Mouse (Mus musculus): ENCODE results near the gene Pou2f2.

The Pou2f2 gene

DNA sequence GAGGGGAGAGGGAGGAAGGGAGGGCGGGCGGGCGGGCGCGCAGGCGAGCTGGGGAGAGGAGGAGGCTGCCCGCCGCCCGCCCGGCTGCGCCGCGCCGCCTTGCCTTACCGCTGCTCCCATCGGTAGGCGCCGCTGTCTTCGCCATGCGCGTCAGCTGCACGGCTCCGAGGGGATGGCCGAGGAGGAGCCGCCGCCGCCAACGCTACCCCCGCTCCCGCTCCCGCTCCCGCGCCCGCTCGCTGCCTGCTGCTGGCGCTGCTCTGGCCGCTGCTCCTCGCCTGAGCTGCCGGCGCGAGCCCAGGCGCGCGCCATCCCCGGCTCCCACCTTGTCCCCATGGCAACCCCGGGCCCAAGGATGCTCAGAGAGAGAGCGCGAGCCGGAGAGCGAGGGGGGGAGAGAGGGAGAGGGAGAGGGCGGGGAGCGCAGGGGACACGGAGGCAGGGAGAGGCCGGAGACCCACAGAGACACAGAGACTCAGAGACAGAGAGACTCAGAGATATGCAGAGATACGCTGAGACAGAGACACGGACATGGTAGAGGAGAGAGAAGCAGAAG is at the start of gene Pou2f2:
TSS of gene Pou2f2 (minus strand) at position 121 of the 556 bp plus-strand sequence.
- DNase-seq = peak; percentile 91 to 92

DNA sequence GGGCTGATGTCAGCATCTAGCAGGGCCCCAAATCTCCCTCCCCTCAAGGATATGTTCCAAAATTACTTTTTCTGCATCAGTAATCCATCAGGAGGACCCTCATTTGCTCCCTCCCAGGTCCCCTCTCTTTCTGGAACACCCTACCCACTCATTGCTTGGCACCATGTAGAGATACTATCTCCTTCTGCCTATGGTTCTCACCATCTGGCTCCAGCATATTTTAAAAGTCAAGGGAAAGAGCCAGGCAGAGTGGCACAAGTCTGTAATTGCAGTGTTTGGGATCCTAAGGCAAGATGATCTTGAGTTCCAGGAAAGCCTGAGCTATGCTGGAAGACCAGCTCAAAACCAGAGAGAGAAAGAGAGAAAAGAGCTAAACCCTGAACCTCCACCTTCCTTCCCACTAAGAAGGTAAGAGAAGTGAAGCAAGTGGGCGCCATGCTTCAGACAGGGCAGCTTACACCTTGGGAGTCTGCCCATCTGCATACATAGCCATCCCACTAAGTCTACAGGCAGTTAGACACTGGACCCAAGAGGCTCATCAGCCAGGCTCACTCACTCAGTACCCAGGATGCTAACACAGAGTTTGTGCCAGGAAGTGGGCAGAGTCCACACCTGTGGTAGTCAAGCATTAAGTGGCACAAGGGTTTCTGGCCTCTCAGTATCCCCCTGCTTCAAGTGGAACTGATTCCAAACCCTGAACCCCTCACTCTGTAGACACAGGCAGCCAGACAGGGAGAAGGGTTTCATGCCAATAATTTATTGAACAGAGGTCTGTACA is 48.2 kb upstream of the Pou2f2 start:
- no peak for DNase-seq

DNA sequence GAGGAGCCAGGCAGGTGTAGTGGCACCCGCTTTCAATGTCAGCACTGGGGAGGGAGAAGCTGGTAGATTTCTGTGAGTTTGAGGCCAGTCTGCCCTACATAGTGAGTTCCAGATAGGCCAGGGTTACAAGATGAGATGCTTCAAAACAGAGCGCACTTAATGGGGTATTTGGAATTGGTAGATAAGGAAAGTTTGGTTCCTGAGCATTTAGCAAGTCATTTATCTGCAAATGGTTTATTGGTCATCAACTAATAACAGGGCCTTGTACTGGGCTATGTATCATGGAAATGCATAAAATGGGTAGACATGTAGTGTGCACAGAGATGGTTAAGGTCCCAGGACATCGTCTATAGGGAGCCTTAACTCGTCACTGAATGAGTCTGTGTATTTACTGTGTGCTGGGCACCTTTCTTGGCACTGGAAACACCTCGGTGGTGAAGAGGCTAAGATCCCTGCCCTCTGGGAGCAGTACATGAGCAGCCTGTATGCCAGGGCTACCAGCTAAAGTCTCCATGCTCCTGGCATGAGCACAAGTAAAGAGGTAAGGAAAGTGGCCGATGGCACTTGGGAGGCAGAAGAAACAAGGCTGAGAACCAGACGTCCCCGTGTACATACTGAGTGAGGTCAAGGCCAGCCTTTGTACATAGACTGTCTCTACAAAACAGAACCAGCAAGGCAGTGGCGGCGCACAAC is 42.9 kb upstream of the Pou2f2 start:
- DNase-seq = no peak

DNA sequence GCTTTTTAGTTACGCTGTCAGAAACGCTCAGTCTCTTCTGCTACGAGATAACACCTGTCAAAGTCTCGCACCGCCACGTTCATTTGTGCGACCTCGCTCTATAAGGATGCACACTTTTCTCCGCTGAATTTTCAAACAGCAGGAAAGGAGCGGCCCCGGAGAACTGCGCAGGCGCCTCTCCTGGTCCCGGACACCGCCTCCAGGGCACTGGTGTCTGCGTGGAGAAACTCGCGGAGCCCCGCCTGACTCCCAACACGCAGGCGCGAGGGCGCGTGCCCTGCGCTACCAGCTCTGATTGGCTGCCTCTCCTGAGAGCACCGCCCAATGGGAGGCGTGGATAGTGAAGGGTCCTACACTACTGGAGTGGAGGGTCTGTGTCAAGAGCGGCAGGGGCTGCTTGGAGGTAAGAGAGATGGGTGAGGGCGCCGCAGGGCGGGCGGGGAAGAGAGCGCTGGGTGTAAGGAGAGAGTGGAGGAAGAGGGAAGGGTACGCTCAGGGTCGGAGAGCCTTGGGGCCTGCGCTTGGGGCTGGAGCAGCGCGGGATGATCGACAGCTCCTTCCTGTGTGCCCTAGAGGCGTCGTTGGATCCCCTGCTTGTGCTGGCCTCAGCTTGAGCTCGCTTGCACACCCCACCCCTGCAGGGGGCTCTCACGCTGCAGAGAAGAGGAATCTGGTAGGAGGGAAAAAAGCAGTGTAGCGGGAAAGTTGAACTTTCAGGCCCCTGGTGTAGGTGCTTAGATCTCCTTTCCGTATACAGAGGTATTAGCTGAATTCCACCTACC is 41.8 kb upstream of the Pou2f2 start, which contains the start of gene Zfp526:
TSS of gene Zfp526 (plus strand) at position 324 of the 782 bp plus-strand sequence.
- DNase-seq = peak; percentile 96 to 98

DNA sequence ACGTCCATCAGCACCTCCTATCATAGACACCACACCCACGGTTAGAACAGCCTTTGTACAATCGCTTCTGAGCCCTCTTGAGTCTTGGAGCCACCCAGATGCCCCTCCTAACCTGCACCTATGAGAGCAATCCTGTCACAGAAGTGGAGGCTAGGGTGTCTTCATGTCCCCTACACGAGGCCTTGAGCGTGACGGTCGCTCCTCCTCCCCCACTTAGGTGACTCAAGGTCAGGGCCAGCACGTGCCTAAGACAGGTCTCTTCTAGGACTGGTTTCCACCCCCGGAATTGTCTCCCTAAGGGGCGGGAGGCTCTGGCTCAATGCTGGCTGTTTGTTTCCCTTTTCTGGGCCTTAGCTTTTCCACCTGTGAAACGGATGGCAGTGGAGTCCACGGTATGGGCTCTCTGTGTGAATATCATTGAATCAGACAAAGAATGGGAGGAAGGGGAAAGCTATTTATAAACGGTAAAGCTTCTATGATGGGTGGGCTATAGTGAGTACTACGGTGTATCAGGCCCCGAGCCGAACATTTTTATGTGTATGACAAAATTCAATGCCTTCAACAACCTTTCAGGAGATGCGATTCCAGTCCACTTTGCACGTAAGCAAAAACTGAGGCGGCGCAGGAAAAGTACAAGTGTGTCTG is 41.1 kb upstream of the Pou2f2 start, which contains the start of gene Dedd2:
TSS of gene Dedd2 (minus strand) at position 159 of the 645 bp plus-strand sequence.
- DNase-seq = peak in 1 of 2 experiments; percentile 41

DNA sequence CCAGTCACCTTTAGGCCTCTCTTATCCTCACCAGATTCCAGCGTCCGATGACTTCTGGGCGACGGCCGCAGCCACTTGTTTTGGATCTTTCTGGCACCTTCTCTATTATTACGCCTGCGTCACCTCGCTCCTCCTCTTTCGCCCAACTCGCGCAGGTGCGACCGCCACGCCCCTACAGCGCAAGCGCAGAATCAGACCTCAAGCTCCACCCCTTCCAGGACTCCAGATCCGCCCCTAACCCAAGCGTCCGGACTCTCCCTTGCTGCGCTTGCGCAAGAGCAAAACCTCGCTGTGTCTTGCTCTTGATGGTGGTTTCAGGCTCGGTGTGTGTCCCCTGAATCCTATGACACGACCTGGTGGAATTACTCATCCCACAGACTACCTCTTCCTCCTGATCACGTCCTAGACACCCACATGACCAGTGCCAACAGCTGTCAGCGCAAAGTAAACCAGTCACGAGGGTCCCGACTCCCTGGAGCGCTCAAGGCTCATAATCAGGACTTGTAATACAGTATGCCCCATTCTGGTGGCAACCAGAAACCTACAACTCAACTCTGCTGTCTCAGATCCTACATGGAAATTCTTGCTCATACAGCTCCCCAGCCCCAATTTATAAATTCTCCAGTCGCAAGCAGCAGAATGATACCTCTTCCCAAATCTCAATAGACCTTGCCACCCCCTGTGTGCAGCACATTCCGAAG is 40.4 kb upstream of the Pou2f2 start:
- peak; percentile 96 to 97 for DNase-seq

DNA sequence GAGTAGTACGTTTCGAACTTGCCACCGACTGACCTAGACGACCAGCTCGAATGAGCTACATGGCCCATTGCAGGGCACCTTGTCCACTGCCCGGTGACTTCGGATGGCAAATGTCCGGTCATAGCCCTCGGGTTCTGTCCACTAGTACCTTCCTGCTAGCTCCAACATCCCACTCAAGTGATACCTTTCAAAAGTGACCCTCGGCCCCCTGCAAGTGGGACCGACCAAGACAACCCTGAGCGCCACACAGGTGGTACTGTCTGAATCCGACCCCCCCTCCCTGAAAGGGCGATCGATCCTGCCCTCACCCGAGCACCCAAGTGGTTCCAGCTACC is 39.9 kb upstream of the Pou2f2 start:
- DNase-seq = no peak

DNA sequence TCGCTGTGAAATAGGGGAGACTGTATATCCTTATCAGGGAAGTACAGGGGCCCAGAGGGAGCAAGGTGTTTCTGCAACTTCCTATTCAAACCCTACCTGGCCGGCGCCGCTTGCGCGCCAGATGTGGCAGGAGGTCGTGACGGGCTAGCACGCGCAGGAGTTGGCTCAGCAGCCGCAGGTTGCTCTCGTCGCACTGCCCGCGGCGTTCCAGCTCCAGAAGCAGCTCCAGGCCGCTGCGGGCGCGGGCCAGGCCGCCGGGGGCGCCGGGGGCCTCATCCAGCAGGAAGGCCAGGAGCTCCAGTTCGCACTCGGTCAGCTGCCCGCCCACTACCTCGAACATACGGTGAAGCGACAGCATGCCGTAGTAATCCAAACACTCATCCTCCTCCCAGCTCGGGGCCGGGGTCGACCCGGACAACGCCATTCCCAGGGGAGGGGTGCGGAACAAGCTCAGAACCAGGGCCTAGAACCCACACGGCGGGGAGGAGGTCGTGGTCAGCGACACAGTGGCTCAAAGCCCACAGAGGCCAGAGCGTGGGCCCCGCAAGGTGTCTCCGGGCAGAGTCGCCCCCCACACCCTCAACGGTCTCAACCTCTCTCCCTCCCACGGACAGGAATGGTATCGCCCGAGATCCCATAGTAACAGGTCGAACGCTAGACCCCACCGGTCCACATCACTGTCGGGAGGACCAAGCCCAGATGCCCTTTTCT is 39.3 kb upstream of the Pou2f2 start:
- DNase-seq = peak; percentile 69 to 72

DNA sequence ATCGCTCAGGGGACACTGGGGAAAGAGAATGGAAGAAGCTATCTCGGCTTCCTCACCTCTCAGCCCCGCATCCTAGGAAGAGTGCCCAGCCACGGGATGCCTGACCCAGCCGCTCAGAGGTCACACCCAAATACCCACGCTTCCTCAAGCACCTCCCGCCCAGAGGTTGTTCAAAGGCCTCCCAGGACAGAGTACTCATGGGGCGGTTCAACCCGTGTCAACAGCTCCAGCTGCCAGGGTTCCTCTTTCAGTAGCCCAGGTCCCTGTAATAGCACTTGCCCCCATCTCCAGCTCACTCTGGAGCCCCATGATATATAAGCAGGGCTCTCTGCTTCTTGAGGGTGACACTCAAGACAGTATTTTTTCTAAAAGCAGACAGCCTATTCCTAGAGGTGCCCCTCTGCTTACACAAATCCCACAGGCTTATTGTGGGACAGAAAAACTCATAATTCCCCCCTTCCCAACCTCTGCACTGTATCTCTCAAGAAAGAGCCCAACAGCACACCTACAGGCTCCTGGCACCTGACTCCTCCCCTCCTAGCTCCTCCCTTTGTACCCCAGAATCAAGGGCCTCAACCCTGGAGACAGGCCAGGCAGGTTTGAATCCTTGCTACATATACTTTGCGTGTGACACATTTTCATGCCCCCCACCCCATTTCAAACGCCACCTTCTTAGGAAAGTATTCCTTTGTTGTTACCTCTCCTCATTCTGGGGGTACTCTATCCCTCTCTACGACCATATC is 38.3 kb upstream of the Pou2f2 start:
- peak in 1 of 2 experiments; percentile 8 for DNase-seq

DNA sequence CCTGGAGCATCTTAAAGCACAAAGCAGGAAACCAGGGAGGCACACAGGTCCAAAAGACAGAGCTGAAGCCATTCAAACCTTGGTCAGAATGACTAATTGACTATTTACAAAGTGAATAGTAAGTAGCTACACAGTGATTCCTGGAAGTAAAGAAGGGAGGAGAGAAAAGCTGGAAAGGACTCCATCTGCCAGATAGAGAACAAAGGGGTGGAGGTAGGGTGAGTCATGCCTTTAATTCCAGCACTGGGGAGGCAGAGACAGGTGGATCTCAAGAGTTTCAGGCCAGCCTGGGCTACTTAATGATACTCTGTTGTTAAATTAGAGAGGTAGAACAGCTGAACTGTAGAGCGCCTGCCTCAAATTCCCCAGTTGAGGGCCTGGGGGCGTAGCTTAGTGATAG is 34.6 kb upstream of the Pou2f2 start:
- no peak for DNase-seq

DNA sequence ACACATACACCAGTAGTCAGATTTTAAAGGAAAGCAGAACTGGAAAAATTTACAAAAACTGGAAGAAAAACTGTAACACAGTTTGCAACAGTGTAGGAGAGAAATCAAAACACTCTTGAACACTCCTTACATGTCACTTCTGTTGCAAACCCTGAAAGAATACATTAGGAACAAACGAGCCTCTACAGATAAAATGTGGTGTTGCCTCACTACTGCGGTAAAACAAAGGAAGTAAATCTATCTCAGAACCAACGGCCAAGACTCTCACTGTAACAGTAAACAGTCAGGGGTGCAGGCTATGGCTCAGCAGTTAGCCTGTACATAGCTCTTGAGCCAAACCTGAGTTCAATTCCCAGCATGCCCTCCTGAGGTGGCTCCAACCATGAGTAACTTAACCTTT is 33.6 kb upstream of the Pou2f2 start:
- no peak for DNase-seq

DNA sequence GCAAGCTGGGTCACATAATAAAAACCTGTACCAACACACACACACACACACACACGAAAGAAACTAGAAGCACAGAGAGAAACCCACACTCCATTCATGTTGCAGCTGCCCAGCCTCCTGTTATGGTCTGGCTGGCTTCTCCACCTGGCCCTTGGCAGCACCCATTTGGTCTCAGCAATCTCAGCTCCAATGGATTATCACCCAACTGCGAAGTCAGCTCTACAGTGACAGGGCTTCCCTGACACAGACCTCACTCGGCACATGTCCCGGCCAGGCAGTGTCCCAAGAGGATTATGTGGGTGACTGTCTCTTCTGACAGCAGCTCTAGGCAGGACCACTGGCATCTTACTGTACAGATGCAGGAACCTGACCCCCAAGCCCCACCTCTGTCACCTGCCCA is 31.0 kb upstream of the Pou2f2 start:
- DNase-seq = peak in 1 of 2 experiments; percentile 6

DNA sequence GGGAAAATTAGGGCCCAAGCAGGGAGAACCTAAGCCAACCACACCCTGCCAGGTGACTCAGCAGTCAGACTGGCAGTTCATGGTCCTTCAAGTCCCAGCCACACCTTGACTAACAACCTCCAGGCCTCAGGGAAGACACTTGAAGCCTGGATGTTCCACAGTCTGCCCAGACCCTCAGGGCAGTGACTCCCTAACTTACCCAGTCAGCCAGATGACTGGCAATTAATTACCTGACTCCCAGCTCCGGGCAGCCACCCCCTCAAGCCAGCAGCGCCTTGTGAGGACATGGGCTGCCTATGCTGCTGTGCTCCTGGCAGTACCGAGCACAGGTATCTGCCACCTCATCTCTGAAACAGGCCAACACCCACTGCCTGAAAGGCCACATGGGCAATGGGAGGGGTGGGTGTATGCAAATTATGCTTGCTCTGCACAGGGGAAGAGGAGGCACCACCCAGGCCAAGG is 29.7 kb upstream of the Pou2f2 start:
- peak in 1 of 2 experiments; percentile 4 for DNase-seq

DNA sequence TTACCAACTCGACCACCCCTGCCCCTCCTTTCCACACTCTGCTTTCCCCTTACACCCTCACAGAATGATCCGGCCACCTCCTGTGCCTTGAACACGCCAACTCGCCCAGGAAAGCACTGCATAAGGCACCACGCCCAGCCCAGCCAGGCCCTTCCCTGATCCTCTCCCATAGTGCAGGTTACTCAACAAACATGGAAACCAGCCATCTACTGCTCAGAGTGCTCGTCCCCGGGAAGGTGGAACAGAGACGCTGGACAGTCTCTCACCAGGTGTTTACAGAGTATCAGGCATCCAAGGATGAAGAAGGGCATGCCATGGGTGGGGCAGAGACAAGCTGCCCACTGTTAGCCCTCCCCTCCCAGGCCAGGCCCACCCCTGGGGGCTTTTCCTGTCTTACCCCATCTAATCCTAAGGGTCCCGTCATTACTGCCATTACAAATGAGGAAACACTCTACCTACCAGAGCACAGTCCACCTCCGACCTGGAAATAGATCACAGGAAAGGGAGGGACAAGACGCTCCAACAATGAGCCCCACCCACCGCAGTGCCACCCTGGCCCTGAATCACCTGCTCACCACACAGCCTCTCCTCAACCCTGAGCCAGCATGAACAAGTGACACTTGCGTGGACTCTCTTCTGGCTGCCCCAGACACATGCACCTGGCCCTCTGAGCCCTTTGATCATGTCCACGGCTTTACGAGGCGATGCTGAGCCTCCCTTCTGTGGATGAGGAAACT is 26.7 kb upstream of the Pou2f2 start:
- peak; percentile 71 to 85 for DNase-seq

DNA sequence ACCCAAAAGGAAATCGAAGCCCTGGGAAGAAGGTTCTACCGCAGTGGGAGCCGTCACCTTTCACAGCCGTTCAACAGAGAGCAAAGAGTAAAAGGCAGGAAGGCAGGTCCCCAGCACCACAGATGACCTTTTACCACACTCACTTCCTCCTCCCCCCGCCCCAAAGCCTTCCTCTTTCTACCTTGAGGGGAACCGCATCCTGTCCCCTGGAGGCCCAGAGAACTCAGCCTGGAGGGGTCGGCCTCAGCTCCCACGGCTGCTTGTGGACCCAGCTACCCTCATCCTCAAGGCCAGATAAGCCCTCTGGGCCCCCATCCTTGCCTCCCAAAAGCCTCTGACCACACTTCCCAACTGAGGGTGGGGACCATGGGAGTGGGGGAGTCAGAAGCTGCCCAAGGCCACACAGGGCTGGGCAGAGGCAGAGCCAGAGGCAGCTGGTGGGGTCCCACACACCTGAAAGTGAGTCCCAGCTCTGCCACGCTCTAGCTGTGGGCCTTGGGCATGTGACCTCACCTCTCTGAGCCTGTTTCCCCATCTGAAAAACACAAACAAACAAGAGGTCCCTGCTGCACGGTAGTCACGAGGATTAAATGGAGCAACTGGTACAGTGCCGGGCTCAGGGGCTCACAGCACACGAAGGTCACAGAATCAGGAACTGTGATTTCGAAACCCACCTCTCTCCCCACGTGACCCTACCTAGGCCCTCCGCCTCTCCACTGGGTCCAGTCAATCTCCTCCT is 26.0 kb upstream of the Pou2f2 start:
- no peak for DNase-seq

DNA sequence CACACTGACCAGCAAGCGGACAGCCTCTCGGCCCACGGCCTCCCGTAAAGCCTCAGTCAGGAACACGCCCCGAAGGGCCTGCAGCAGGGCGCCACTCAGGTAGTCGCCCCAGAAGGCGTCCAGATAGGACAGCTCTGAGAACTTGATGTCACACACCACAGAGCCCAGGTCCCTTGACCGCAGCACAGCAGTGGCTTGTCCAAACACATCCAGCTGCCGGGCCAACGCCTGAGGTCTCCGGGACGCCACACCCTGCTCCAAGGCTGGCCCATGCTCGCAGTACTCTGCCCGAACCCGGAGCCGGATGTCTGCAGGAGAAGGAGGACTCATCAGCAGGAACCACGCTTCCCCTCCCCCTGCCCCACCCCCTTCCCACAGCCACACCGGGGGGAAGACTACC is 24.1 kb upstream of the Pou2f2 start:
- no peak for DNase-seq

DNA sequence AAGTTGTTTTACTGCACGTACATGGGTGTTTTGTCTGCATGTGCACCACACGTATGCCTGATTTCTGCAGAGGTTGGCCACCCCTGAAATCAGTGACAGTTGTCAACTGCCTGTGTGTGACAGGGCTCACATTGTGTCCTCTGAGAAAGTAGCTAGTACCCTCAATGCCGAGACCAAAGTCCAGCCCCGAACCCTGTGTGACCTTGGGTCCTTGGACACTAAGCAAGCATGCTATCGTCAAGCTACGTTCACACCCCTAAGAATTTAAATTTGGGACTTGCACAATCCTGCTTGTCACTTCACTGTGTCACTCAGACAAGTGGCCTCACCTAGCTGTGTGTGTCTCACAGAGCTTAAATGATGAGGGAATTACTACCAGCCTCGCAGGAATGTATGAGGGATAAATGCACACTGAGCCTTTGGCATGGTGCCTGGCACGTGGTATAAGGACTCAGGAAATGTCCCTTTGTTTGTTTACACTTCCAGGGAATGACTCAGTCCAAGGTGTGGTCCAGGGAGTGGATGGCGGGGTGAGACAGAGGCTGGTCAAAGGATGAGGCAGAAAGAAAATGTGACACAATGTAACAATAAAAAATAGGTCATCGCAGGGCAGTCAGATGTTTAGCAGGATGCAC is 18.0 kb upstream of the Pou2f2 start:
- peak; percentile 46 to 59 for DNase-seq

DNA sequence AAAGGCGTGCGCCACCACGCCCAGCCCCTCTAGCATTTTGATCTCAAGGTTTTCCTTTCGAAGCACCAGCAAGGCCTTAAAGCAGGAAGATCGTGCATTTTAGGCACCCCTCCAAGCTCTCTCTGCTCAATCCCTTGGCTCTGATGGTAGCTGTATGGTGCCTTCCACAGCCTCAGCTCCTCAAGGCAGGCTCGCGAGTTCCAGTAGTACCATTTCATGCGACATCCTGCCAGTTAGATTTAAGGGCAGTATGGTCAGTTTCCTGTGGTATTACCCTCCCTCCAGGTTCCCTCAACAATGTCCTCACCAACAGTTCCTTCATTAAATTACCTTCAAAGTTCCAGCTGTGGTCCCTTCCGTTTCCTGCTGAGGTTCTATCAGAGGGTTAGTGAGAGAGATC is 16.6 kb upstream of the Pou2f2 start:
- DNase-seq = no peak

Data from cerebellum, postnatal 25 days (tissue).